Mouse (Mus musculus) heart, adult 11 months (tissue): ENCODE data around the gene Tmem106a.
A peak's percentile ranks its signal among the peaks of the same experiment; 100 is the strongest.
"Not testable (repeated sequence)": the region's sequence is repeated elsewhere in the genome, so short reads cannot be mapped to it uniquely, and the experiment has no call there.

ENCODE experiments used
- DNase-seq: peaks from one replicate; pipeline ENCODE4 v3.0.0; 2022

Gene Tmem106a

DNA sequence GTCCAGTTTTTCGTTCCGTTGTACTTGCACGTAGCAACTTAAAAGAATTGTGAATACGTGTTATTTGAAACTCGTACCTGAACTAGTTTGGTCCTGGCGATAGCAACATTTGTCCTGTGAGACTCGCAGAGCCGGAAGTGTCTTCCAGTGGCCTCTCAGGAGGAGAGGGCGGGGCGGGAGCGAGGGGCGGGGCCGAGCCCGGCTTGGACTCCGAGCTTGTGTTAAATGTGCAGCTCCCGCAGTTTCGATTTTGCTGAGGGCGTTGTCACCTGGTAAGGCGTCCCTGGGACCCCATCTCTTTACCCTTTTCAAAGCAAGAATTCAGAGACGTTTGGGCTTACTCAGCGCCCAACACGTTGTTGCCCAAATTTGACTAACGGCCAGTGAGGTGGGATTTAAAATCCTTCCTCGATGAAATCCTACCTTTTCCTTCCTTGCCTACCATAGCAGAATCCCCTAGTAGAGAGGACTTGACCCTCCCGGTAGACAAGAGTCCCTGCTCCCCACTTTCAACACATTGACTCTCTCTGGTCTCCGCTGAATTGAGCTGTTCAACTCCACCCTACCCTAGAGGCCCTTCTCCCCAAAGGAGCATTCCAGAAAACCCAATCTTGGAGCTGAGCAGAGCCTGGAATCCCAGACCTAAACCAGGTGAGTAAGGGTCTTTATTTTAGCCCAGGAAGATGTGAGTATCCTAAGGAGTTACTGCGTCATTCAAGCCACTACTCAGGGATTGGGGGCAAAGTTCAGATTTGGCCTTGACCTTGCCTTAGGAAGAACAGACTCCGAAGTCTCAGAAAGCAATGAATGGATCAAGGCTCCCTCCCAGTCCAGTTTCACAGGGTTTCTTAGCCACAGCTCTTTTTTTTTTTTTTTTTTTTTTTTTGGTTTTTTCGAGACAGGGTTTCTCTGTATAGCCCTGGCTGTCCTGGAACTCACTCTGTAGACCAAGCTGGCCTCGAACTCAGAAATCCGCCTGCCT lies at the start of gene Tmem106a:
Gene Tmem106a, plus strand, starts transcription at position 189 of the 982 bp plus-strand sequence.
- peak; percentile 98 for DNase-seq

DNA sequence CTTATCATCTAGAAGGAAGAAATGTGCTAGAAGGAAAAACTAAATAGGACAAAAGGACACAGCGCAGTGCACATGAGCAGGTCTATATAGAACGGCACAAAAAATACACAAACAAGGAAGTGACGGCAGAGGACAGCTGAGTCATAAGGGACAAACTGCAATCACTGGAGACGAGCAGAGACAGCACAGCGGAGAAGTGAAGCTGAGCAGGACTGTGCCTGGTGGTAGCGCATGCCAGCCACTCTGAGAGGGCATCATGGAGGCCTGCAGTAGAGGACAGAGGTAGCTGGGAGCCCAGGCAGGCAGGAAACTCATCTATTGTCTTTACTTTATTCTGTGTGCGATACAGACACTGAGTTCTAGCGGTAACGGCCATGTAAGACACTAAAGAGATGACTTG lies 38.5 kb upstream of the Tmem106a start:
- DNase-seq: peak; percentile 84

DNA sequence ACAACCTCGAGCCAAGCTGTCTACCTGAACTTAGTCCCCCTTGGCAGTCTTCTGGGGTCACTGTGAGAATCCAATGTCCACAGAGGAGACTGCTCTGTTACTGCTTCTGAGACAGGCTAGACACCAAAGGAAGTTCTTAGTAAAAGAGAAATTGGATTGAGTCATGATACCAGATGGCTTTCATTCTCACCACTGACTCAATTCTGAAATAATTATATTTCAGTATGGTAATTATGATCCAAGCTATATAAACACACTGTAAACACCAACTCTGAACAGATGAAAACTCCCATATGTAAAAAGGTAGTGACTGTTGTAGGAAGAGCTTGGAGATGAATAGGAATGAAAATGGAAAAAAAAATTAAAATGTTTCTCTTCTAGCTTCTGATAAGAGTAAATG lies 37.9 kb upstream of the Tmem106a start:
- DNase-seq: no peak

DNA sequence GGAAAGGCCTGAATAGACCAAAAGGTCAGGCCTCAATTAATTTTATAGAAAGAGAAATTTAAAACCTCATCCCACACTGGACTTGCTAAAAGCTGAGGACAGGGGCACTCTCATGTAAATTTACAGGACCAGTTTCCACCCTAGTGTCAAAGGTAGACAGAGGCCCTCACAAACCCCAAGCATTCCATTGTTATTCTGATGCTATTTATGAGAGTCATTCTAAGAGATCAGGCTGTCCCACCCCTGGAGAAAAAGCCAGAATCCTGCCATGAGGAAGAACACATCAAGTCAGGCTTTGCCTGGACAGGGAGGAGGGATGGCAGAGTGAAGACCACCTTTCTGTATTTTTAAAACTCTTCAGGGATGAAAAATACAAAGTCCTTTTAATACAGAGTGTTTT lies 33.5 kb upstream of the Tmem106a start:
- no peak for DNase-seq

DNA sequence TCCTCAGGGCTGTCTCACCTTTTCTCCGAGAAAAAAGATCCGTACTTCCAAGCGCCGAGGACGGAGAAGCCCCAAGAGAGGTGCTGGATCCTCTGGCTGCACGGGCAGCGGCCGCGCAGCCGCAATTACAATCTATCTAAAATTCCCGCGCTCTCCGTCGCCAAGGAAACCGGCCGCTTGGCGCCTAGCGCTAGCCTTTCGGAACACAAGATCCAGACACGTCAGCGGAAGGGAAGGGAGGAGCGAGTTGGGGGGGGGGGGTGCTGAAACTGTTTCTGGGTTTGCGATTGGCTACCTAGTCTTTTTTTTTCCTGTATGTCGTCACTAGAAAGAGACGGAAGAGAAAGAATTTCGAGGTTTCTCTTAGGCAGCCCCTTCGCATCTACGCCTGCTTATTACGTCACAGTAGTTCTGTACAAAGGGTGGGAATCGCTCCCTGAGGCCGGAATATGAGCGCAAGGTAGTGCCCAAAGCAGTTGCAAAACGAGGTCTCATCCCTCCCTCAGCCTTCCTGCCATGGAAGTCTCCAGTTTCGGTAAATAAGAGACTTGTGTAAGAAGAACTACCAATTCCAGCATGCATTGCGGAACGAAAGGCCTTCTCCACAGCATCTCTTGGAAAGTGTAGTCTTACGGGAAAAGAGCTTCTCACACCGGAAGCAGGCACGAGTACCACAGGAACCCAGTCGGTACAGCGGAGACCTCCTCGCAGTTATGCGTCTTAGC lies 30.1 kb upstream of the Tmem106a start, which contains the start of the genes Brca1 and Nbr1:
Gene Brca1, minus strand, starts transcription at position 205 of the 725 bp plus-strand sequence.
Gene Nbr1, plus strand, starts transcription at position 399 of the 725 bp plus-strand sequence.
- peak; percentile 99 for DNase-seq

DNA sequence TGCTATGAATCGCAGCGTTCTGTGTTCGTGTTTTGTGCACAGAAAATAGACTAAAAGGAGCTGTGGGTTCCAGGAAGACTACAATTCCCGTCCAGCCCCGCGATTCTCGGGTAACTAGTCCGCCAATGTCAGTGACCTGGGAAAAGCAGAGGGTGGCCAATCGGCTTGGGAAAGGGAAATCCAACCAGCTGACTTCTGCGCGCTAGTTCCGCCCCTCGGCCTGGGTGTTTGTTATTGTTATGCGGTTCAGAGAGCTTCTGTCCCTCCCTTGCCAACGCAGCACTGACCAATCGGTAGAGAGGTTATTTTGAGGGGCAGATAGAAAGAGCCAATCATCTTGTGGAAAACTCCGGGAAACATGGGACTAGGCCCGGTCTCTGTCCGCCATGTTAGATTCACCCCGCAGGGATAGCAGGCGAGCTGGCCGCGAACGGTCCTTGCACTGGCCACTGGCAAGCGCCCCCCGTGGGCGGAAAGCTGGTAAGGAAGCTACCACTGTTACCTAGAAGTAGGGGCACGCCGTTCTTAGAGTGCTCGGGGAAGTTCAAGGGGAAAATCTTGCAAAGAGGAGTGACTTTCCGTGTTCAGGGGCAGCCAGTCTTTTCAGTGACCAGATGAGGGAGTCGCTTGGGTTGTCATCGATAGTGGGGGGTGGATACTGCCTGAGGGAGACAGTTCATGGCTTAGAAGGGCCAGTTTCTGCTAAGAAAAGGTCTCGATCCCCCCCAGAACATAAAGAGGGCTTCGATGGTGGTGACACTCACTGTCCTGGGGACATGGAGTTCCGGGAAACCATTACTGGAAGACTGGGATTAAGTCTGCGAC lies 29.4 kb upstream of the Tmem106a start:
- DNase-seq: peak; percentile 100

DNA sequence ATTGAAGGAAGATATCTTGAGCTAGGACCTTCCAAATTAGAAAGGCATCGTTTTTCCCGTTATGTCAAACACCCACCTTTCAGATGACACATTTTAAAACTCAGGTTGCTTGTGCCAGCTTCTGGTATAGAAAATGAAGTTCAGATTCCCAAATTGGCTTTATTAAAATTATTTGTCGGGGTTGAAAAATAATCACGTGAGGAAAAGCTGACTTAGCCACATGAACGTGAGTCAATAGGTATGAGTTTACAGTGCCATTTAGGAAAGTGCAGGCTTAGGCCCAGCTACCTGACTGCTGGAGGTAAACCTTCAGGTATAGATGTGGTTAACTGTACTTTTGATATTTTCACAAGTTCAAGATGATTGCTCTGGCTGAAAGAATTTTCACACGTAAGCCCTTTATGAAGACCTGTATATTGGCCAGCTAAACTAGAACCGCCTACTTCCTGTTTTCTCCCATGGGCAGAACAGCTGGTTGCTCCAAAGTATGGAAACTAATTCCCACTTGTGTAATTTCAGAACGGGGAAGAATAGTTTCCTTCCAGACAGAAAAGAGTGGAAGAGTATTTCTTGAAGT lies 28.6 kb upstream of the Tmem106a start:
- DNase-seq: peak; percentile 87

DNA sequence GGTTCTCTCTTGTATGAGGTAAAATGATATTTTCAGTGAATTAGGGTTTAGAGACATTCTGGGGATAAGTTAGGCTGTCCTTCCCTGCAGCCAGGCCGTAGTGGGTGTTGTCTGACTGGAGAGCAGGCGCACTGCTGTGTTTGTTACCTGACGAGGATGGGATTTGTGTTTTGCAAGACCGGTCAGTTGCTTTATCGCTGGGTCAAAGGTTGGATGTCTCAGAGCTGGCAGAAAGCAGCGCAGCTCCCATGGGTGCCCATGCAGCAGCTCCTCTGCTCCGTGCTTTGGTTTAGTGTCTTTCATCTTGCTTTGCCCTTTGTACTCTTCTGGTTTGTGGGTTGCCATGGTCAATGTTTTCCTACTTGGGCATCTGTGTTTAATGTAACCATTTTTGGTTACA lies 25.5 kb upstream of the Tmem106a start:
- no peak for DNase-seq

DNA sequence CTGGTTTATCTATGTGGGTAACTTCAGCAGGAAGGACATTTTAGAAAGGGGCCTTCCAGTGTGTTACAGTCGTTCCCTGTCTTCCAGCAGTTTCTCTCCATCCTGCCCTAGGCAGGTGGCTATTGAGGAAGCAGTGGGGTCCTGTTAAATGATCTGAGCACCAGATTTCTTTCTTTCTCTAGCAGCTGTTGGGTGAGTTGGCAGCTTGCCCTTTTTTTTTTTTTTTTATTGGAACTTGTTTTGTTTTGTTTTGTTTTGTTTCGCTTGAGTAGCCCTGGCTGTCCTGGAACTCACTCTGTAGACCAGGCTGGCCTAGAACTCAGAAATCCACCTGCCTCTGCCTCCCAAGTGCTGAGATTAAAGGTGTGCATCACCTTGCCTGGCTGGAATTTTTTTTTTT lies 25.1 kb upstream of the Tmem106a start:
- no peak for DNase-seq

DNA sequence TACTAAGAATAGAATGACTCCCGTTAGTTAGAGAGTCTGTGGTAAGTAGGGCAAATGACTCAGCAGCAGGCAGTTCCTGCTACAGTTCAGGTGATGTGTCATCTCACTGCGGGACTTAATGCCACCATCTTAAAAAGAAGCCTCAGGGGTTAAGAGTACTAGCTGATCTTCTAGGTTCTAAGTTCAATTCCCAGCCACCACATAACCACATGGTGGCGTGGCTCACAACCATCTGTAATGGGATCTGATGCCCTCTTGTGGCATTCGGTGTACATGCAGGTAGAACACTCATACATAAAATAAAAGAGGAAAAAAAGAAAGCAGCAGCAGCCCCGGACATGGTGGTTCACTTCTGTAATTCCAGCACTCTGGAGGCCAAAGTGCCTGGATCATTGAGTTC lies 19.7 kb upstream of the Tmem106a start:
- DNase-seq: no peak

DNA sequence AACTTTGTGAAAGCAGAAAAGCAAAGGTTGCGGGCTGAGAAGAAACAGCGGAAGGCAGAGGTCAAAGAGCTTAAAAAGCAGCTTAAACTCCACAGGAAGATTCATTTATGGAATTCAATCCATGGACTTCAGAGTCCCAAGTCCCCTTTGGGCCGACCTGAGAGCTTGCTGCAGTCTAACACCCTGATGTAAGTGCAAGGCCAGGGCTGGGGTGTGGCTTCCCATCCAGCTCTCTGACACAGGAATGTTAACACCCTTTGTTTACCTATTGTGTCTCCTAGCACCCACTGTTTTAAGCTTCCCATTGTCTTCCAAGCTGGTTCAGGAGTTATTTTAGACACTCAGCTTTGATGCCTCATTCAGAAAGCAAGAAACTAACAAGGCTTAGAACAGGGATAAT lies 13.6 kb upstream of the Tmem106a start:
- DNase-seq: no peak

DNA sequence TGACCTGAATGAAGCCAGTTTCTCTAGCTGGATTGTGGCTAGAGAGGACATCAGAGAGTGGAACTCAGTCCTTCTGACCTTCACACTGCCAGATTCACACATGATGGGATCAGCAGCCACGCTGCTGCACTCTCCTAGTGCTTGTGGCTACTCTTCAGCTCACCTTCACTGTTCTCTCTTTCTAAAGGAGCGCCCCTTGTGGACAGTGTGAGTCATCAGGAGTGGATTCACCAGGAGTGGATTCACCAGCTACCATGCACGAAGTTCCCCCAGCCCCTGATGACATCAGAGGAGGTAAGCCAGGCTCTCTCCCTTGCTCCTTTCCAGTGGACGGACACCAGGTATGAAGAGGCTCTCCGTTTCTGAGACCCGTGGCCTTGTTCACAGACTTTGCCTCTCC lies 5.9 kb upstream of the Tmem106a start:
- no peak for DNase-seq

DNA sequence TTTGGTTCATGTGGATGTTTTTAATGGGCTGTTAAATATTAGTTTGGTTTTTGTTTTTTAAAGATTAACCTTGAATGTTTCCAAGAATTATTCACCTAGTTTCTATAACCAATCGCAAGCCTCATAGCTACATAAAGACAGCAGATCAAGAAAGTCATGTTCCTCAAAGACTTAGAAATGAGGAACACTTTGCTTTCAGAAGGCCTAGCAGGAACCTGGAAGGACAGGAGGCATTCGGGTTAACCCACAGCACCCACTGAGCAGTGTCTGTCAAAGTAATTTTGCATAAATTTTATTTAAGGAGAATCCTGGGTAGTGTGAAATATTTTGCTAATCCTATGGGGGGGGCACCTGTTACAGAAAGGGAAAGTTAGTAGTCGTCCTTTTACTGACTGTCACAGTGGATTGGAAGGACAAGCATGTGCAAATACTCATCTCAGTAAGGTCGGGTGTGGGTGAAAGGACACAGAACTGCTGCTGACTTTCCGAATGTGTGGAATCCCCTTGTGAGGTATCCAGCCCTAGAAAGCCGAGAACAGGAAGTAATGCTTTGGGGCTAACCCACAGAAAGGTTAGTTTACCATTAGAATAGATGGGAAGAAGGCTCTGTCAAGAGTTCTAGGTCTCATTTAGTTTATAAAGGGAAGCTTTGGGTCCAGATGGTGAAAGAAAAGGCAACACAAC lies 819 bp upstream of the Tmem106a start:
- no peak for DNase-seq

DNA sequence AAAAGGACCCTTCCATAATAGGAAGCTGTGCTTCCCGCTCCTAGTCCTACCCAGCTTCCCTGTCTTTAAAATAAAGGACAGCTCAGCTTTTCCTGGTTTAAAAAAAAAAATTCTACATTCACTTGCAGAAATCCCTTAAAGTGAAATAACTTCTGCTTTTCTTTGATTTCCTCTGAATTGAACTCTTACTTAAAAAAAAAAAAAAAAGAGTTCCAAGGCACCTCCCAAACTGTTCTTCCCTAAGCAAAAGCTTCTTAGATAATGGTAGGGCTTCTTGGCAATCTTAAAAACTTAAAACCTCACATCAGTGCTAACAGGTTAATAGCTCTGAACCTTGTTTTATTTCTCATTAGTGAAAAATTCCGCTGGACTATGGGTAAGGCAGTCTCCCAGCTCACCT lies 1.2 kb downstream of the Tmem106a start:
- DNase-seq: no peak

DNA sequence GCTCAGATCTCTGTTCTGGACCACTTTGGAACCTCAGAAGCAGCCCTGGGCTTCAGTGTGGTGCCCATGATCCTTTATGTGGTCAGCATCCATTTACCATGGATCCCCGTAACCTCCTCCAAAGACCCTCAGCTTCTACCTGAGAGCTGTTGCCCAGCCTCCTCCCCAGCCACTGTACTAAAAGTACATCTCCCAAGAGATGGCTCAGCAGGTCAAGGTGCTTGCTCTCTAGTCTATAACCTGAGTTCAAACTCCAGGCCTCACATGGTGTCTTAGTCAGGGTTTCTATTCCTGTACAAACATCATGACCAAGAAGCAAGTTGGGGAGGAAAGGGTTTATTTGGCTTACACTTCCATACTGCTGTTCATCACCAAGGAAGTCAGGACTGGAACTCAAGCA lies 3.0 kb downstream of the Tmem106a start:
- DNase-seq: not testable (repeated sequence)

DNA sequence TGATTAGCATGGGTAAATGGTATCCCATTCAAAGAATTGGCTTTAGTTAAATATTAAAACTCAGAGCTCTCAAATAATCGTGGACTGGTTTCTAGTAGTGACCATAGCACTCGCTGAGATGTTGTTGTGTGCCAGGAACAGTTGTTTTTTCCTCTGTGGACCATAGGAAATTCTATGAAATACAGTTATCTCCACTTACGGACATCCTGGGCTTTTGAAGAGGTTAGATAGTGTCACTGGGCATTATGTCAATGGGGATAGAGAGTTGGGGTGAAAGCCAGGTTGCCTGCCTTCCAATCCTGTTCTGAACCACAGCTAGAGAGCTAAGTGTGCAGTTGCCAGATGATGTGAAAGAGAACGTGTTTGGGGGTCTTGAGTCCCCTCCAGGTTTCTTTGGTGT lies 3.8 kb downstream of the Tmem106a start:
- DNase-seq: no peak

DNA sequence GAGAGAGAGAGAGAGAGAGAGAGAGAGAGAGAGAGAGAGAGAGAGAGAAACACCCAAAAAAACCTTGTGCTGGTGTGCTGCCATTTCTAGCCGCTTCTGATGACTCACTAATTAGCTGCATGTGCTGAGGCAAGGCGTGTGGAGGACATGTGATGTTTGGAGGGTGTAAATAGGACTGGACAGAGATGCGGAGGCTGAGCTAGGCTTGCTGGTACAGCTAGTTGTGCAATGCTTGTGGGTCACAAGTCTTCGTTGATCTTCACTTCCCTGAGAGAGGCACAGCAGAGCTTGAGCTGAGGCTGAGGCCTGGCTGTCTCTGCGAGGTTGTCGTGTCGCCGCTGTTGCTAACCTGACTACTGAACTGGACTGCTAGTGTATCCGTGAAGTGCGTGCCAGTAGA lies 5.6 kb downstream of the Tmem106a start:
- DNase-seq: peak; percentile 96

DNA sequence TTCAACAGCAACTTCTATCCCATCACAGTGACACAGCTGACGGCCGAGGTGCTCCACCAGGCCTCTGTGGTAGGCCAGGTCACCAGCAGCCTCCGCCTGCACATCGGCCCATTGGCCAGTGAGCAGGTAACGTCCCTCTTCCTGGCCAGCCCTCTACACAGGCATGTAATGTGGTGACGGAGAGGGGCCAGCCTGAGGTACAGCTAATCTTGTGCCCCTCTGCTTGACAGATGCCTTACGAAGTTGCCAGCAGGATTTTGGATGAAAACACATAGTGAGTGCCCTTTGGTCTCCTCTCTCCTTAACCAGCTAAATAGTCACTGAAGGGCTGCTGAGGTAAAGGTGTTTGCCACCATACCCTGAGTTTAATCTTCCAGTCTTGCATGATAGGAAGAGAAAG lies 6.8 kb downstream of the Tmem106a start:
- peak; percentile 84 for DNase-seq

DNA sequence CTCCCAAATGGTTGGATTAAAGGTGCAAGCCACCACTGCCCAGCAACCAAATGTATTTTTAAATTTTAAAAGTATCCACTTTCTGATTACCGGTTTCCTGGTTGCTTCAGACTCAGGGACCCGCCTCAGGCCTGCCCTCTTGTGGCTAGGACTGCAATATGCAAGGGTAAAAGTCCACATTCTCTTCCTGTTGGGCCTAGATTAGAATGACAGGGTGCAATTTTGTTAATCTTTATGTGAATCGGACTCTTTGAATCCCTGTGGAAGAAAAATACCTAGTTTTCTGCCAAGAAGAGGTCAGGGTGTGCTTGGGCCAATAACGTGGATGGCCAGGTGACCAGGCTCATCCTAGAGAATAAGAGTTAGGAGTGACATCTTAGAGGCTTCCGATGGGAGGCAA lies 7.4 kb downstream of the Tmem106a start:
- DNase-seq: no peak

DNA sequence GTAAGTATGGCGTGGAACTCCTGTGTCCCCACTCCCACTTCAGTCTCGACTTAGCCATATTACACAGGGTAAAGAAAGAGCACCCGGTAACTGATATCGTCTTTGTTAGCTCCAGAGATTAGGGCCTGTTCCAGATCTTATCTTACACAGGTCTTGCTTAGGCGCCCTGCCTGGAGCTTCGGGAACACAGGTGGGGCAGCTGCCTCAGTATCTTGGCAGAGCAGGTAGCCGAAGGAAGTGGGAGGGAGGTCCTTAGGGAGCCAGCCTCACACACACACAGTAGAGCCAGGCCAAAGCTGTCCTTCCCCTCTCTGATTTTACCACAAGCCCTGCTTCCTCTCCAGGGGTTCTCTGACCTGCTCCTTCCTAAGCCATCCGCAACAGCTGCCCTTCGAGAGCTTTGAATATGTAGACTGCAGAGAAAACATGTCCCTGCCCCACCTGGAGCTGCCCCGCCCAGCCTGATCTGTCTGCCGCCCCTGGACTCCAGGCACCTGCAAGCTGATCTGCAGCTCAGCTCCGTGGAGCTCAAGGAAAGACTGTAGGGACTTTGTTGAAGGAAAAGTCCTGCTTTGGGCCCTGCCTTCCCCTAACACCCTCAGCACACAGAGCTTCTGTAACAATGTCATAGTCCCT lies 8.1 kb downstream of the Tmem106a start:
- no peak for DNase-seq

DNA sequence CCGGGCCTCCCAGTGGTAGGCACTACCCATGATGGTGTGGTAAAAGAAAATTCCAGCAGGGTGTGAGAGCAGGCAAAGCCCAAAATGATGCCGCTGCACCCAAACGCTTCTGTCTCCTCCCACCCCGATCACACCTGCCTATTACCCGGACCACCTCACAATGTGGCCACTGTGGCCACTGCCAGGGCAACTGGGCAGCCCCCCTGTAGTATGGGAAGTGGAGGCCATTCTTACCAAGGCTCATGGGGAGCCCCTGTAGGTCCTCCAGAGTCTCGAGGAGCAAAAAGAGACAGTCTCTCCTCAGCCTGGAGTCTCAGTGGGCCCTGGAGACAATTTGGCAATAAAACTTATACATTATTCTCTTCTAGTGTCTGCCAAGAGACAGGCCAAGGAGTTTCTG lies 17.1 kb downstream of the Tmem106a start, which contains the start of gene Gm11634:
Gene Gm11634, minus strand, starts transcription at position 101 of the 400 bp plus-strand sequence.
- no peak for DNase-seq
